Mouse (Mus musculus) brain, adult 2 months (tissue): Measurements from ENCODE around the gene Rbpj.

Experiments
- DNase-seq: peaks from one replicate; pipeline ENCODE4 v3.0.0; 2011; ENCODE audit warnings: low read depth, low spot score

Rbpj gene

GRCm38 (mm10) chr5:53509927-53510326 lies 44.0 kb downstream of the Rbpj start:
- DNase-seq = peak; percentile 61

GRCm38 (mm10) chr5:53511426-53511825 lies 45.5 kb downstream of the Rbpj start:
- no peak for DNase-seq

GRCm38 (mm10) chr5:53514959-53515612 lies 49.1 kb downstream of the Rbpj start:
- no peak for DNase-seq

- no peak for DNase-seq
Measured at GRCm38 (mm10) chr5:53516482-53516881, 50.5 kb downstream of the Rbpj start.

GRCm38 (mm10) chr5:53517802-53518201 lies 51.9 kb downstream of the Rbpj start:
- no peak for DNase-seq

GRCm38 (mm10) chr5:53519131-53519530 lies 53.2 kb downstream of the Rbpj start:
- no peak for DNase-seq

GRCm38 (mm10) chr5:53519998-53520577 lies 54.1 kb downstream of the Rbpj start:
- no peak for DNase-seq

- peak; percentile 66 for DNase-seq
Measured at GRCm38 (mm10) chr5:53523046-53523445, 57.1 kb downstream of the Rbpj start.

GRCm38 (mm10) chr5:53524162-53524561 lies 58.2 kb downstream of the Rbpj start:
- no peak for DNase-seq

GRCm38 (mm10) chr5:53524831-53525230 lies 58.9 kb downstream of the Rbpj start:
- DNase-seq = peak; percentile 29

- peak; percentile 89 for DNase-seq
Measured at GRCm38 (mm10) chr5:53525305-53526069, 59.5 kb downstream of the Rbpj start.

GRCm38 (mm10) chr5:53526070-53526430 lies 60.1 kb downstream of the Rbpj start:
- DNase-seq = no peak

GRCm38 (mm10) chr5:53529846-53530245 lies 63.9 kb downstream of the Rbpj start:
- DNase-seq = no peak

- no peak for DNase-seq
Measured at GRCm38 (mm10) chr5:53535096-53535495, 69.1 kb downstream of the Rbpj start.

- no peak for DNase-seq
Measured at GRCm38 (mm10) chr5:53536635-53537554, 70.9 kb downstream of the Rbpj start.

- DNase-seq = no peak
Measured at GRCm38 (mm10) chr5:53539860-53540633, 74.1 kb downstream of the Rbpj start.

GRCm38 (mm10) chr5:53542073-53542472 lies 76.1 kb downstream of the Rbpj start:
- no peak for DNase-seq

- no peak for DNase-seq
Measured at GRCm38 (mm10) chr5:53543399-53543798, 77.4 kb downstream of the Rbpj start.

GRCm38 (mm10) chr5:53543945-53544344 lies 78.0 kb downstream of the Rbpj start:
- DNase-seq = no peak

GRCm38 (mm10) chr5:53546440-53546839 lies 80.5 kb downstream of the Rbpj start:
- no peak for DNase-seq

- peak; percentile 6 for DNase-seq
Measured at GRCm38 (mm10) chr5:53546979-53547472, 81.1 kb downstream of the Rbpj start.
